Mouse (Mus musculus): Measurements from ENCODE around the gene Ric8b. TPM values are rescaled to one million over a fixed set of nuclear protein-coding genes. Genes with fewer than 3 reads are reported as not detected.

The Ric8b gene
- polyA plus RNA-seq, 1 experiment from 2014 or later, result 48.5 TPM

DNA sequence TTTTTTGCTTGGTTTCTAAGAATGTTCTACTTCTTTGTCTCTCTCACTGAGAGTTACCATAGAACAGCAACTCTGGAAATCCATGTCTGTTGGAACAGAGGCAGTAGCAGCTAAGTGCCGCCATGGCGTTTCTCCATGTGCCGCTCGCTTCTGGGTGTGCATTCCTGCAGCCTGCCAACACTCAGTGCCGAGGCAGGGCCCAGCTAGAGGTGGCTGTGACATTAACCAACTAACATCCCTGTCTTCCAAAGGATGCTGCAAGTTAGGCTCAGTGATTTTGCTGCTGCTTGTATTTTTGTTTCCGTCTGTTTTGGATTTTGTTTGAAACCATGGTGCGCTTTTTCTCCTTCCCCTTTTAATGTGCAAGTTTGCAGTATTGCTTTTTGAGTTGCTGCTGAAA lies 84.5 kb downstream of the Ric8b start:
- ATAC-seq (ENCODE audit: low FRiP score, low TSS enrichment), result no peak
- 0 out of 2 replicates have a peak, but pooled peaks cover 5% of the 10 kb centered on the region for H3K4me1 ChIP-seq (ENCODE audit: control insufficient read depth, insufficient read depth, low read length)
- H3K27me3 ChIP-seq (ENCODE audit: control insufficient read depth, insufficient read depth, low read length), result no peaks in the 10 kb centered on the region
- no peak overlapping the region for H3K27ac ChIP-seq (replicated peaks; ENCODE audit: low read depth, low read length)
- WGBS, result 82% methylated on average over 7 of the region's 7 CpGs
- DNase-seq, result no peak
- H3K4me2 ChIP-seq (ENCODE audit: low read length), result no peak overlapping the region
- H3K4me3 ChIP-seq (replicated peaks; ENCODE audit: low read depth, low read length), result no peak overlapping the region
- no peaks in the 10 kb centered on the region for H3K9me3 ChIP-seq (ENCODE audit: control insufficient read depth, low read length)
- H3K36me3 ChIP-seq (ENCODE audit: control insufficient read depth, insufficient read depth, low read length), result peaks cover 12% of the 10 kb centered on the region
- no peak overlapping the region for H3K9ac ChIP-seq (replicated peaks; ENCODE audit: low read length)

DNA sequence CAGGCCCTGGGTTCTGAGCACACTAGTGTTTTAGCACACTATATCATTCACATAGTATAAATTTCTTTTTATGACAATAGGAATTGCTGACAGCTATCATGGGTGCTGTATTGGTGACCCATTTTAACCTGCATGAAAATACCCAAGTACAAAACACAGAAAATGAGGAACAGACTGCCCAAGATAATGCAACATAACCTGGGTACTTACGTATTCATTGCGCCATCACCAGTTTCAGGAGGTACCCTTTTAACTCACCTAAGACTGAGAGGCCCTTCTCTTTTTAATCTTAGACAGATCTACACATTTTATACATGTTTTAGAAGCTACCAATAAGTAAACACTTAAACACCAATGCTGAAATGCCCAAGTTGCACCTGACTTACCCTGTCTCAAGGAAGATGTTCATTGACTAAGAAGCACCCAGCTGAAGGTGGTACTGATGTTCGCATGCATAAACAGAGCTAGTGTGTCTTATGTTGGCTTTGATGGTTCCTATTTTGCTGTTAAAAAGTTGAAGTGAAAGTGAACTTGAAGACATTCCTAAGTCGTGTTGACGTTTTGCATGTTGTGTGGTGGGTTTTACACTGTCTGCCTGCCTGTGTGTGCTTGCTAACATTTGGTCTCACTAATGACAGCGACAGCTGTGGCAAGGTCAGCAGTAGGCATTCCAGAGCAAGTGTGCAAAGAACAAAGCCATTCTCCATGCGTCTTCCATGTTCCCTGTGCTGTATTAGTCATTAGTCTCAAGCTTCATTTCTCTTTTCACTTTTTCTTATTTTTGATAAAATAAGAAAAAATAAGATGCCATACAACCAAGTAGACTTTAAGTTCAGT lies 86.0 kb downstream of the Ric8b start:
- Histone ChIP-seq H3K27ac (replicated peaks; ENCODE audit: low read depth, low read length) (no peak overlapping the region), H3K9ac (replicated peaks; ENCODE audit: low read length) (no peak overlapping the region), H3K4me1 (ENCODE audit: control insufficient read depth, insufficient read depth, low read length) (peaks cover 1% of the 10 kb centered on the region; the same call in 1 of the 2 replicates), H3K9me3 (ENCODE audit: control insufficient read depth, low read length) (no peaks in the 10 kb centered on the region), H3K27me3 (ENCODE audit: control insufficient read depth, insufficient read depth, low read length) (no peaks in the 10 kb centered on the region), H3K36me3 (ENCODE audit: control insufficient read depth, insufficient read depth, low read length) (peaks cover 12% of the 10 kb centered on the region), H3K4me3 (replicated peaks; ENCODE audit: low read depth, low read length) (no peak overlapping the region), H3K4me2 (ENCODE audit: low read length) (no peak overlapping the region)
- 94% methylated on average over 7 of the region's 7 CpGs for WGBS
- ATAC-seq (ENCODE audit: low FRiP score, low TSS enrichment) (no peak), DNase-seq (no peak)

DNA sequence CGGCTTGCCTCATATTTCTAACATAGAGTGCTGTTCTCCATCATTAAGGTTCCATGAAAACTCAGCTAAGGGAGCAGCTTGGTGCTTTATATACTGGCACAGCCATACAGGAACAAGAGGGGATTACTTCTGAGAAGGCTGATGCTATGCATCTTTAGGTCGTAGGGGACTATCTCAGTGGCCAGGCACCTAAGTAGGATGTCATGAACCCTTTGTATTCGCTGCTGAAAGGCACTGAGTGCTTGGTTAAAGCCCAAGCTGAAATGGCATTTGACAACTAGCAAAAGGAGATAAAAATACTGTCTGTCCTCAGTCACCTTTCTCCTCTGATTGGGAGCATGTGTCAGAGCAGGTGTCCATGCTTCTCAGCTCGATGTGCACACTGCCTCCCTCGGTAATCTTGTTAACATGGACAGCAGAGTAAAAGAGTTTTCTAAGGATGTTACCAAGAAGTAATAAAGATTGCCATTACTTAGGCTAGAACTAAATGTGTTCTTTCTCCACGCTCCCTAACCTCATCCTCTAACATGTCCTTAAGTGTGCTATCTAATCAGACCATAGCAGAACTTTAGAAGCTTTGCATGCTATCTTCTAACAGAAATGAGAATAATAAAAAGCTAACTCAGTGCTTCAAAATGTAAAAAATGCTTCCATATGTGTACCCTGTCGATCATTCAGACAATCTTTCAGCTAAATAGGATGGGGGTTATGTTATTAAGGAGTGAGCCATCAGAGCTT lies 89.3 kb downstream of the Ric8b start:
- no peak overlapping the region for H3K4me2 ChIP-seq (ENCODE audit: low read length)
- 63% methylated on average over 7 of the region's 7 CpGs for WGBS
- no peaks in the 10 kb centered on the region for H3K27me3 ChIP-seq (ENCODE audit: control insufficient read depth, insufficient read depth, low read length)
- peaks cover 15% of the 10 kb centered on the region for H3K36me3 ChIP-seq (ENCODE audit: control insufficient read depth, insufficient read depth, low read length)
- H3K4me1 ChIP-seq (ENCODE audit: control insufficient read depth, insufficient read depth, low read length), result peaks cover 3% of the 10 kb centered on the region; the same call in 1 of the 2 replicates
- DNase-seq (no peak), ATAC-seq (ENCODE audit: low FRiP score, low TSS enrichment) (no peak)
- H3K27ac ChIP-seq (replicated peaks; ENCODE audit: low read depth, low read length), result no peak overlapping the region
- H3K4me3 ChIP-seq (replicated peaks; ENCODE audit: low read depth, low read length), result no peak overlapping the region
- H3K9ac ChIP-seq (replicated peaks; ENCODE audit: low read length), result no peak overlapping the region
- no peaks in the 10 kb centered on the region for H3K9me3 ChIP-seq (ENCODE audit: control insufficient read depth, low read length)

DNA sequence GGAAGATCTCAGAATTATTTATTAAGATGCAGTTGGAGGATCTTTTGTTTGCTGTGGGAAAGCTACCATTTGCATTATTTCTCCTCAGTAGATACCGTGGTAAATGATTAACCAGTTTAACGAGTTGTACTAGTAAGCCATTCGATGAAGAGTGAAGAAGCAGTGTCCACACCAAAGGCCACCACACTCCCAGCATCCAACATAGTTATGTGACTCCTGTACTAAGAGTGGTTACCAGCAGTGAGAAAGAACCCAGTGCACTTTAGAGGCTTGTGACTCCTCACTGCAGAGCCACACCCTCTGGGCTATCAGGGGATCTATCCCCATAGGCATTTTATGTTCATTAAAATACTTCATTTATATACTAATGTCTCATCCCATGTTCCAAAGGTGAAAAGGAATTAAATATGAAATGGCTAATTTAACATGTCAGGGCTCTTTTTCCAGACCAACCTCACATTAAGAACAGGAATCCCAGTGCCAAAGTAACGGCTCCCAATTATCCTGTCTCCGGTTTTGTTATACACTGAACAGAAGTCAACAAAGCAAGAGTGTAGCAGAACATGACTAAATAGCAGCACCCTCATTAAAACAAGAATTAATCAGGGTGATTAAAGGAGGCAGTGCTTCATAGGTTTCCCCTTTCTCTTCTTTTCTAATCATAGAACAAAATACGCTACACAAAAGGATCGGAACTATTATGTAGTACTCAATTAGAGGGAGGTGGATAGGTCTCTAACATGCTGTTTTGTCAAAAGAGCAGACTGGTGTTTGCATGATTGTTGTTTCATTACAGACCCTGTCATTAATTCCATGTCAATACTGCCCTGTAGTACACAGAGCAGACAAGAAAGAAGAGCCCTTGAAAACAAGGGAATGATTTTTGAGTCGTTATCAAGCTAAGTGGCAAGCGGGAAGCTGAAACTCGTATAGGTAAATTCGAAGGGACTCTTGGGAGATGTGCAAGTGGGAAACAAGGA lies 90.7 kb downstream of the Ric8b start:
- no peak overlapping the region for H3K4me2 ChIP-seq (ENCODE audit: low read length)
- H3K9me3 ChIP-seq (ENCODE audit: control insufficient read depth, low read length), result no peaks in the 10 kb centered on the region
- H3K9ac ChIP-seq (replicated peaks; ENCODE audit: low read length), result no peak overlapping the region
- 73% methylated on average over 11 of the region's 11 CpGs for WGBS
- H3K4me1 ChIP-seq (ENCODE audit: control insufficient read depth, insufficient read depth, low read length), result peaks cover 3% of the 10 kb centered on the region; the same call in 1 of the 2 replicates
- no peak overlapping the region for H3K27ac ChIP-seq (replicated peaks; ENCODE audit: low read depth, low read length)
- no peaks in the 10 kb centered on the region for H3K27me3 ChIP-seq (ENCODE audit: control insufficient read depth, insufficient read depth, low read length)
- H3K36me3 ChIP-seq (ENCODE audit: control insufficient read depth, insufficient read depth, low read length), result peaks cover 13% of the 10 kb centered on the region
- ATAC-seq (ENCODE audit: low FRiP score, low TSS enrichment) (no peak), DNase-seq (peak; percentile 13)
- no peak overlapping the region for H3K4me3 ChIP-seq (replicated peaks; ENCODE audit: low read depth, low read length)

DNA sequence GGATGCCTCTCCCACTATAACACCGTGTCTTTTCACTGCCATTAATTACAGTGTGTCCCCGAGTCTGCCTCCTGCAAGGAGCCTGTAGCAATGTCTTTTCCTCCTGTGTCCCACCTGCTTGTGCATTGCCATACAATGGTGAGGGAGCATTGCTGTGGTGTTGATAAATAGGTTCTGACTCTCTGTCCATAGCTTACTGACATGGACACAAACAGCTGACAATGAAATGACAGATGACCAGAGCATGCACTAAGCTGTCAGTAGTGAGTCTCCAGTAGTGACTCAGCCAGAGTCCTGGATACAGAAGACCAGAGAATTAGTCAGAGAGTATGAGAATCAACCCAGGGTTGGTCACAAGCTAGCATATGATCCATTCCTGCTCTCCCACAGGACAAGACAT lies 93.7 kb downstream of the Ric8b start:
- WGBS, result 60% methylated on average over 2 of the region's 2 CpGs
- peaks cover 10% of the 10 kb centered on the region; the same call in 1 of the 2 replicates for H3K4me1 ChIP-seq (ENCODE audit: control insufficient read depth, insufficient read depth, low read length)
- H3K36me3 ChIP-seq (ENCODE audit: control insufficient read depth, insufficient read depth, low read length), result peaks cover 15% of the 10 kb centered on the region
- no peak overlapping the region for H3K4me2 ChIP-seq (ENCODE audit: low read length)
- no peaks in the 10 kb centered on the region for H3K9me3 ChIP-seq (ENCODE audit: control insufficient read depth, low read length)
- no peak overlapping the region for H3K4me3 ChIP-seq (replicated peaks; ENCODE audit: low read depth, low read length)
- no peak overlapping the region for H3K27ac ChIP-seq (replicated peaks; ENCODE audit: low read depth, low read length)
- ATAC-seq (ENCODE audit: low FRiP score, low TSS enrichment), result no peak
- no peak overlapping the region for H3K9ac ChIP-seq (replicated peaks; ENCODE audit: low read length)
- no peaks in the 10 kb centered on the region for H3K27me3 ChIP-seq (ENCODE audit: control insufficient read depth, insufficient read depth, low read length)
- DNase-seq, result no peak

DNA sequence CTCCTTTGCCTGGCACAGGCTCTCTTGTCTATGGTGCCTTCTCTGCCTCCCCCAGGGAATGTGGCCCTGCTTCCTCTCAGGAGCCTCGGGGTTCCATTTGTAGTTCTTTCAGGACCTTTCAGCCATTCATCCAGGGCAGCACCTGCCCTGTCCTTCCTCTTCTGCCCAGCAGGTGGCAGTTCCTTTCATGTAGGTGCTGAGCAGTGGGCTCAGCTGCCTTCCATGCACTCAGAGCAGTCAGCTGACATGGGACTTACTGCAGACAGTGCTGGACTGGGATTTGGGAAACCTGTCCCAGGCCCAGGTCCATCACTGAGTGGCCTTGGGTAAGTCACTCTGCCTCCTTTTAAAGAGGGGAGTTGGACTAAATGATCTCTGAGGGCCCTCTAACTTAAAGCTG lies 96.0 kb downstream of the Ric8b start:
- ATAC-seq (ENCODE audit: low FRiP score, low TSS enrichment), result peak; percentile 68; the same call in 1 of the 2 replicates
- peak overlapping the region; percentile 43; the same call in 1 of the 2 replicates for H3K27ac ChIP-seq (replicated peaks; ENCODE audit: low read depth, low read length)

DNA sequence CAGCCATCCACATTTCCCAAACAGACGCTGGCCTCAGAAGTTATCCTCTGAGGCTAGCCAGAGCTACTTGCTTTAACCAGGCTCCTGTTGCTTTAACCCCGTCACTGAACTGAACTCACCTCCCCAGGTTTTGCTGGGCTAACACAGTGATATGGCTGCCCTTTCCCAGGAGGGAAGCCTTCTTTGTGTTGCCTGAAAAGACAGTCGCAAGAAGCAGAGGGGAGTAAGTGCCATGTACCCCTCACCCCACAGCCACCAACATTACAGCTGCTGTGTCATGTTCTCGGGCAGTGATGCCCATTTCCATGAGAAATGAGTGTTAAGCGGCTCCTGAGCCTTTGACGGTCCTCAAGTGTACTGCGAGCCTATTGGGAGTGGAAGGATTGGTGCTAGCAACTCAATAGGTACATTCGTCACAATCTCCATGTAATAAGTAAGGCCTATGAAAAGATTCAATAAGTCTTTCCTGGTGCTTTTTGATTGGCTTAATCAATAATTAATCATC lies 96.6 kb downstream of the Ric8b start:
- WGBS, result 16% methylated on average over 8 of the region's 8 CpGs

More for the DNA sequence above, 96.0 kb downstream of the Ric8b start:
- Histone ChIP-seq H3K4me1 (ENCODE audit: control insufficient read depth, insufficient read depth, low read length) (peaks cover 9% of the 10 kb centered on the region; the same call in 1 of the 2 replicates), H3K4me3 (replicated peaks; ENCODE audit: low read depth, low read length) (no peak overlapping the region), H3K9me3 (ENCODE audit: control insufficient read depth, low read length) (no peaks in the 10 kb centered on the region), H3K36me3 (ENCODE audit: control insufficient read depth, insufficient read depth, low read length) (peaks cover 35% of the 10 kb centered on the region), H3K4me2 (ENCODE audit: low read length) (no peak overlapping the region), H3K27me3 (ENCODE audit: control insufficient read depth, insufficient read depth, low read length) (no peaks in the 10 kb centered on the region), H3K9ac (replicated peaks; ENCODE audit: low read length) (no peak overlapping the region)
- 3% methylated on average over 1 of the region's 1 CpGs for WGBS
- peak; percentile 71 for DNase-seq

More for the DNA sequence above, 96.6 kb downstream of the Ric8b start:
- Histone ChIP-seq H3K4me1 (ENCODE audit: control insufficient read depth, insufficient read depth, low read length) (0 out of 2 replicates have a peak, but pooled peaks cover 7% of the 10 kb centered on the region), H3K9me3 (ENCODE audit: control insufficient read depth, low read length) (no peaks in the 10 kb centered on the region), H3K36me3 (ENCODE audit: control insufficient read depth, insufficient read depth, low read length) (peaks cover 40% of the 10 kb centered on the region), H3K27ac (replicated peaks; ENCODE audit: low read depth, low read length) (peak overlapping the region; percentile 43; the same call in 1 of the 2 replicates), H3K9ac (replicated peaks; ENCODE audit: low read length) (0 out of 2 replicates have a peak overlapping the region, but pooled peaks have one; percentile 14), H3K4me3 (replicated peaks; ENCODE audit: low read depth, low read length) (no peak overlapping the region), H3K4me2 (ENCODE audit: low read length) (no peak overlapping the region), H3K27me3 (ENCODE audit: control insufficient read depth, insufficient read depth, low read length) (no peaks in the 10 kb centered on the region)
- ATAC-seq (ENCODE audit: low FRiP score, low TSS enrichment), result peak; percentile 41; the same call in 1 of the 2 replicates
- peak; percentile 42 for DNase-seq
